In the genomic region with DNA sequence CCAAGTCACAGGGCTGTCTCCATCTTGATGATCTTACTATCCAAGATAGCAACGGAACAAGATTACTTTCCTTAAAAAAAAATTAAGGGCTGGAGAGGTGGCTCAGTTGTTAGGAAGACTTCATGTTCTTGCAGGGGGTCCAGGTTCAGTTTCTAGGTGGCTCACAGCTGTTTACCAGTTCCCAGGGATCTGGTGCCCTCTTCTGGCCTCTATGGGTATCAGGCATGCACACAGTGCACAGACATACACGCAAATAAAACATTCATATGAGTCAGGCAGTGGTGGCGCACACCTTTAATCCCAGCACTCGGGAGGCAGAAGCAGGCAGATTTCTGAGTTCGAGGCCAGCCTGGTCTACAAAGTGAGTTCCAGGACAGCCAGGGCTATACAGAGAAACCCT, we compare ENCODE assay signal across 7 mouse cellular contexts. TPM values are rescaled to one million over a fixed set of nuclear protein-coding genes. Genes with fewer than 3 reads are reported as not detected.
DNase-seq lines count a peak whose midpoint lies in the region; ATAC-seq and TF ChIP-seq lines count a peak whose summit lies in the region.
"Not testable (repeated sequence)": the region's sequence is repeated elsewhere in the genome, so short reads cannot be mapped to it uniquely, and the experiment has no call there.

No protein-coding gene starts in this region.

- 66% methylated on average over 5 of the region's 5 CpGs for WGBS in cerebellum, adult 2 months
- 48% methylated on average over 5 of the region's 5 CpGs for WGBS in forebrain, postnatal 0 days

- not testable (repeated sequence) for H3K4me3 ChIP-seq in cerebellum, adult 2 months (replicated peaks; ENCODE audit: insufficient read depth, low read depth, low read length); forebrain, postnatal 0 days (ENCODE audit: low read depth, low read length); layer of hippocampus, adult 2 months

- H3K36me3 ChIP-seq in forebrain, postnatal 0 days (ENCODE audit: insufficient read depth) = not testable (repeated sequence)

- not testable (repeated sequence) for H3K9ac ChIP-seq in forebrain, postnatal 0 days

- TF ChIP-seq POLR2A in cerebellum, adult 2 months (IDR thresholded peaks at IDR 0.05; ENCODE audit: borderline replicate concordance, insufficient read depth, low read length) = not testable (repeated sequence)

- peak; percentile 53 for TF ChIP-seq CTCF in cerebellum, adult 2 months (IDR thresholded peaks at IDR 0.05; ENCODE audit: borderline replicate concordance, insufficient read depth, low read depth, low read length)
- TF ChIP-seq CTCF in forebrain, postnatal 0 days (IDR thresholded peaks at IDR 0.05; ENCODE audit: low read depth) = peak; percentile 58
- TF ChIP-seq CTCF in layer of hippocampus, adult 2 months (conservative IDR thresholded peaks at IDR 0.05) = peak; percentile 75

- DNase-seq in NIH3T3 (ENCODE audit: low read depth) = peak; percentile 79
- not testable (repeated sequence) for DNase-seq in cerebellum, adult 2 months; layer of hippocampus, adult 2 months (ENCODE audit: low spot score in 2 of 2)
- DNase-seq in forebrain, postnatal 0 days = peak; percentile 43
- peak; percentile 70 for DNase-seq in lung, postnatal 14 days
- DNase-seq in retina, postnatal 1 day = peak; percentile 58

- not testable (repeated sequence) for ATAC-seq in forebrain, postnatal 0 days
- ATAC-seq in hematopoietic stem cell, adult 5-6 weeks (replicated peaks in 1 of 2; ENCODE audit: insufficient read depth in 1 of 2, low FRiP score in 2 of 2, low TSS enrichment in 1 of 2, low read depth in 1 of 2, poor library complexity in 2 of 2, severe bottlenecking in 2 of 2) = peak; percentile 73 to 83; a peak in 3 of 4 replicates

- not testable (repeated sequence) for H3K27me3 ChIP-seq in cerebellum, adult 2 months (ENCODE audit: control insufficient read depth, insufficient read depth, low read length); forebrain, postnatal 0 days (ENCODE audit: insufficient read depth, low read length)

- not testable (repeated sequence) for H3K9me3 ChIP-seq in forebrain, postnatal 0 days (ENCODE audit: low read length)

- not testable (repeated sequence) for H3K4me2 ChIP-seq in forebrain, postnatal 0 days (ENCODE audit: low read depth)

- H3K27ac ChIP-seq in cerebellum, adult 2 months (ENCODE audit: insufficient read depth, low read length); forebrain, postnatal 0 days (ENCODE audit: low read depth, low read length); layer of hippocampus, adult 2 months: not testable (repeated sequence)

- not testable (repeated sequence) for H3K4me1 ChIP-seq in cerebellum, adult 2 months (ENCODE audit: control insufficient read depth, insufficient read depth, low read length); forebrain, postnatal 0 days (ENCODE audit: insufficient read depth)

RNA-seq across cellular contexts. Expression of a gene that starts 15.5 kb away (rescaled TPM):
- polyA plus RNA-seq in cerebellum, adult 2 months (2012; rRNA removed) = 39.1 and 43.1 TPM in 2 replicates
- total RNA-seq in forebrain, postnatal 0 days (2014; rRNA removed) = 23.3 and 23.4 TPM in 2 replicates
- polyA plus RNA-seq in forebrain, postnatal 0 days (2015; fragmentation: Nextera tagmentation; extraction: Ambion mirVana) = 22.2 and 22.4 TPM in 2 replicates
- total RNA-seq in hematopoietic stem cell, adult 5-6 weeks (2017) = 6.6 and 17.1 TPM in 2 replicates
- 10 to 100 TPM; 31.9 to 35.9 TPM for total RNA-seq in layer of hippocampus, adult 2 months (2021)

RNA-seq across cellular contexts. Expression of a gene that starts 28.5 kb away (rescaled TPM):
- polyA plus RNA-seq in cerebellum, adult 2 months (2012; rRNA removed) = 32.9 and 35.5 TPM in 2 replicates
- total RNA-seq in forebrain, postnatal 0 days (2014; rRNA removed) = 36.2 and 36.4 TPM in 2 replicates
- 32.0 and 39.8 TPM in 2 replicates for polyA plus RNA-seq in forebrain, postnatal 0 days (2015; fragmentation: Nextera tagmentation; extraction: Ambion mirVana)
- total RNA-seq in hematopoietic stem cell, adult 5-6 weeks (2017) = 12.5 and 16.5 TPM in 2 replicates
- 10 to 100 TPM; 19.0 to 21.9 TPM for total RNA-seq in layer of hippocampus, adult 2 months (2021)

RNA-seq across cellular contexts. Expression of a gene that starts 36.1 kb away (rescaled TPM):
- 210 and 226 TPM in 2 replicates for polyA plus RNA-seq in cerebellum, adult 2 months (2012; rRNA removed)
- 130 and 146 TPM in 2 replicates for total RNA-seq in forebrain, postnatal 0 days (2014; rRNA removed)
- 255 and 310 TPM in 2 replicates for polyA plus RNA-seq in forebrain, postnatal 0 days (2015; fragmentation: Nextera tagmentation; extraction: Ambion mirVana)
- 68.7 and 88.1 TPM in 2 replicates for total RNA-seq in hematopoietic stem cell, adult 5-6 weeks (2017)
- 100 to 1,000 TPM; 143 to 146 TPM for total RNA-seq in layer of hippocampus, adult 2 months (2021)

RNA-seq across cellular contexts. Expression of a gene that starts 48.8 kb away (rescaled TPM):
- polyA plus RNA-seq in cerebellum, adult 2 months (2012; rRNA removed) = 14.0 TPM in 2 replicates
- 36.5 and 47.7 TPM in 2 replicates for total RNA-seq in forebrain, postnatal 0 days (2014; rRNA removed)
- polyA plus RNA-seq in forebrain, postnatal 0 days (2015; fragmentation: Nextera tagmentation; extraction: Ambion mirVana) = 15.1 and 15.5 TPM in 2 replicates
- total RNA-seq in hematopoietic stem cell, adult 5-6 weeks (2017) = 6.8 and 13.4 TPM in 2 replicates
- 10 to 100 TPM; 18.0 to 19.3 TPM for total RNA-seq in layer of hippocampus, adult 2 months (2021)
